Mouse (Mus musculus) lung, adult 2 months (tissue): ENCODE data around the gene Gm13212.

Source experiments
- CTCF ChIP-seq: fragments of 200-500 bp; IDR thresholded peaks from 2 replicates; pipeline ENCODE4 v1.5.1; 2011; ENCODE audit warnings: mild to moderate bottlenecking, low read length, control low read depth; ENCODE audit not compliant: insufficient read depth
- POLR2A ChIP-seq: fragments of 200-500 bp; IDR thresholded peaks from 2 replicates; pipeline ENCODE4 v1.6.1; 2011; ENCODE audit warnings: low read depth, mild to moderate bottlenecking, control low read depth, low read length, borderline replicate concordance; ENCODE audit errors: extremely low read depth

GRCm38 (mm10) chr4:145564111-145564821, 20.7 kb upstream of the Gm13212 start:
- TF ChIP-seq CTCF (no peak), POLR2A (no peak)
